Mouse (Mus musculus) activated CD4-positive, CD25-positive, alpha-beta regulatory T cell, adult 9 weeks (primary cell): Measurements from ENCODE around the gene Krt83. TPM values are rescaled to one million over a fixed set of nuclear protein-coding genes. Genes with fewer than 3 reads are reported as not detected.

ENCODE experiments used
- polyA plus RNA-seq: library from polyadenylated mRNA; unstranded; fragments of 100-300 nt; shearing (Covaris generic); gene quantifications from one replicate; pipeline ENCODE4 v1.2.1, GENCODE M21; 2017

Krt83 gene
- 5.7 TPM for polyA plus RNA-seq

DNA sequence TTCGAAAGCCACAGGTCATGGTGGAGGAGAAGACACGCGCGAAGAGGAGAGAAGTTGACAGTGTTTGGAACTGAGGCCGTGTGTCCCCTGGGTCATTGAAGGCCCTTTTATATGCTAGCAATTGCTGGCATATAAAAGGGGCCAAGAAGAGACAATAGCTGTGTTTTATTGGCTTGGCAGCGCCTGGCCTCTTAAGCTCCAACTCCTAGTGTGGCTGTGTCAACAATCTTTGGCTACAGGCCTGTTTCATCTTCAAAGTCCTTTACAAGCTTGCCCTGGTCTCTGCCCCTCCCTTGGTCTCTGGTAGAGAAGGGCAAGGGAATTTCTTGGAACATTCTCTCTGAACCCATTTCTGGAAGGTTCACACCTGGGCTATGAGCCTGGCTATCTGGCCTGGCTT lies at the start of gene Krt83:
Krt83 (minus strand) TSS at position 82 of the 400 bp plus-strand sequence.

DNA sequence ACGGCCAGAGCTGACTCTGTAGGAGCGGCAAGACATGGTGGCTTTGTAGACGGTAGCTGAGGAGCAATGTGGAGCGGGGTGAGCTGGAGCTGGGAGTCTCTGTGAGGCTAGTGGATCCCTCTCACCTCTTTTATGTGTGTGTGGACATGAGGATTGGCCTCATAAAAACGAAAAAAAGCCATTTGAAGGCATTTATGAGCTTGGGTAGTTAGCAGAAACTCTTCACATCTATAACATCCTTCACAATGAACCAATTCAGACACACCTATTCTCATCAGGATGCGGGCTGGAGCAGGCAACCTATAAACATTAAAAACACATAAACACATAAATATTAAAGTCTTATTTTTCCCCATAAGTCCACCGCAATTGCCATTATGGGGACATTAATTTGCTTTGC lies 41.4 kb upstream of the Krt83 start, which contains the start of gene Krt84:
Krt84 (minus strand) TSS at position 101 of the 400 bp plus-strand sequence.

DNA sequence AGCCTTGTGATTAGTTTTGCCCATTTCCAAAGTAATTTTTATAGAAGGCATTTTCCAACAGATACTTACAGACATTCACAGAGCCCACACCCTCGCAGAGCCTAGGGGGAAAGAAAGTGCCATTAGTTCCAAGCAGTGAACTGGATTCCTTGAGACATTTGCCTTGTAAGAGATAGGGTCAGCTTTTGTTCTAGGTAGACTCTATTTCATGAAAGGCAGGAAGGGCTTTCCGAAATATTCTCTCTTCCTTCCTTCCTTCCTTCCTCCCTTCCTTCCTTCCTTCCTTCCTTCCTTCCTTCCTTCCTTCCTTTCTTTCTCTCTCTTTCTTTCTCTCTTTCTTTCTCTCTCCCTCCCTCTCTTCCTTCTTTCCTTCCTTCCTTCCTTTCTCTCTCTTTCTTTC lies 25.8 kb upstream of the Krt83 start, which contains the start of gene Gm49425:
Gm49425 (minus strand) TSS at position 101 of the 400 bp plus-strand sequence.

DNA sequence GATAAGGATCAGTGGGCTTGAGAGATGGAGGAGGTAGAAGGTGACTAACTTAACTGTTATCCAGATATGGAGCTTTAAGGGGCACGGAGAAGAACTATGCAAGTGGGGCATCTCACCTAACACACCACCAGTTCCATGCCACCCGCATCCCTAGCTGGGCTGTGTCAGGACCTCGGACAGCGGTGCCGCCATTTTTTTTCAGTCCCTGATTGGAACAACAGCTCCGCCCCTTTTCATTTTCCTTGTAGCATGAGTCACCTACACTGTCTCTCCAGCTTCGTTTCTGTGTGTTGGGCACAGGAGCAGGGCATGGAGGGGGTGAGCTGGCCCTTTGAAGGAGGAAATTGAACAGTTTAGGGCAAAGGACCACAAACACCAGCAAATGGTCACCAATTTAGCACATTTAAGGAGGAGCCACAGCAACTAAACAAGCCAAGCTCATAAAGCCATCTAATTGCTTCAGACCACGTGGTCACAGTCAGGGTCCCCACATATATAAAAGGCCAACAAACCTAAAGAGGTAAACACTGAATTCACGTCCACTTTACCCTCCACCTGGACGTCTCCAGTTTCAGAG lies 18.3 kb downstream of the Krt83 start, which contains the start of gene Krt86:
Krt86 (plus strand) TSS at position 527 of the 577 bp plus-strand sequence.

DNA sequence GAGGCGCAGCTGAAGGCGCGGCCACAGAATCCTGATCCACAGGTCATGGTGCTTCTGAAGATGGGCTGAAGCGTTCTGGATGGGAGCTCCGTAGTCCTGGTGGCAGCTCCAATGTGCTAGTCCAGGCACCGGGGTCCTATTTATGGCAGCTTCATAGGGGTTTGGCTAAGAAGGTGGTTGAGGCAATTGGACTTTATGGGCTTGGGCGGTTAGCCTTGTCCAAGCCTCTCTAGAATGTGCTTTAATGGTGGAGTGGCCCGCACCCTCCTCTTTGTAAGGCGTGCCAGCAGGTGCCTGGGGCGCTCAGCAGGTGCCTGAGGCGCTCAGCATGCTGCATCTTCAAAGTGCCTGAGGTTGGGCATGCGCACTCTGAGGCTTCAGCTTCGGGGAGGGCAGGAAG lies 27.7 kb downstream of the Krt83 start, which contains the start of gene Krt81:
Krt81 (minus strand) TSS at position 101 of the 400 bp plus-strand sequence.

DNA sequence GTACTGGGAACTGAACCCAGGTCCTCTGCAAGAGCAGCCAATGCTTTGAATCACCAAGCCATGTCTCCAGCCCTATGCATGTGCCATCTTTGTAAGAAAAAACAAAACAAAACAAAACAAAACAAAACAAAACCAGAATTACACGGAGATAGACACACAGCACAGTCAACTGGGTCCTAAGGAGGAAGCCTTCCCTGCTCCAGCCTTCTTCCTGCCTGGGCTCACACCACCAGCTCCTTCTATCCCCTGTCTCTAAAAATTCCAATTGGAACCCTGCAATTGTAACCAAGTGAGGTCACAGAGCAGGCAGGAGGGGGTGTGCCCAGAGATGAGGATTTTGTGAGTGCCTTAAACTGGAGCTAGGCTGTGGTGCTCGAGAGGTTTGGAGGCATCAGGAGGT lies 43.9 kb downstream of the Krt83 start, which contains the start of gene Krt88:
Krt88 (plus strand) TSS at position 301 of the 400 bp plus-strand sequence.

DNA sequence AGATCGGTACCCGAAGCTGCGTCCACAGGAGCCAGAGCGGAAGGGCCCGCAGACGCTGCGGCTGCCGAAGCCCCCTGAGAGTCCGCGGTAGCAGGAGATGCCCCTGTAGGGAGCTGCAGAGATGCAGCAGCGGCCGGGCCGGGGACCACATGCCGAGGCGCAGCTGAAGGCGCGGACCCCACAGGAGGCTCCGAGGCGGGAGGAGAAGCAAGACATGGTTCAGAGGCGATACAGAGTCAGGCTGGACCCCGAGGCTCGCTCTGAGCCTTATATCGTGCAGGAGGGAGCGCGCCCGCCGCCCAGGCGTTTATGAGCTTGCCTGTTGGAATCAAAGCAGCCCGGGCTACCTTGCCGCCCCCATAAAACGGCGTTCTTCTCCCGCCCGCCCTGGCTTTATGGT lies 52.8 kb downstream of the Krt83 start, which contains the start of gene Krt87:
Krt87 (minus strand) TSS at position 250 of the 400 bp plus-strand sequence.

Other genes starting within 250 kb of the Krt83 start
- gene Nr4a1, start 237.2 kb downstream of the Krt83 start, polyA plus RNA-seq, result 133 TPM
- 73.2 TPM for gene Atg101, start 207.2 kb downstream of the Krt83 start, polyA plus RNA-seq
- gene 6030408B16Rik, start 198.3 kb downstream of the Krt83 start, polyA plus RNA-seq, result 0.24 TPM
- gene Krt80, start 121.3 kb downstream of the Krt83 start, polyA plus RNA-seq, result 0.10 TPM
- not detected for gene Krt7, start 80.5 kb downstream of the Krt83 start, polyA plus RNA-seq
- 0.44 TPM for gene Krt87, start 52.7 kb downstream of the Krt83 start, polyA plus RNA-seq
- gene Krt88, start 43.8 kb downstream of the Krt83 start, polyA plus RNA-seq, result not detected
- not detected for gene Krt81, start 27.8 kb downstream of the Krt83 start, polyA plus RNA-seq
- not detected for gene Krt86, start 18.0 kb downstream of the Krt83 start, polyA plus RNA-seq
- gene Gm49425, start 25.7 kb upstream of the Krt83 start, polyA plus RNA-seq, result not detected
- gene Krt84, start 41.3 kb upstream of the Krt83 start, polyA plus RNA-seq, result not detected
- gene Krt82, start 59.2 kb upstream of the Krt83 start, polyA plus RNA-seq, result not detected
- gene Krt90, start 71.4 kb upstream of the Krt83 start, polyA plus RNA-seq, result not detected
- not detected for gene Krt75, start 82.4 kb upstream of the Krt83 start, polyA plus RNA-seq
- not detected for gene Gm5414, start 136.7 kb upstream of the Krt83 start, polyA plus RNA-seq
- gene Gm5478, start 155.9 kb upstream of the Krt83 start, polyA plus RNA-seq, result not detected
- not detected for gene Krt6b, start 188.8 kb upstream of the Krt83 start, polyA plus RNA-seq
- not detected for gene Krt6a, start 202.8 kb upstream of the Krt83 start, polyA plus RNA-seq
- not detected for gene Krt5, start 221.4 kb upstream of the Krt83 start, polyA plus RNA-seq